Mouse (Mus musculus) small intestine, adult 2 months (tissue): ENCODE measurements at regions not wholly inside any gene's neighbourhood (a gene's known extent, or its start where the extent isn't known, plus 50 kb on each side); places are given as distances from the start of the nearest gene placed in this dataset.

Experiments
- CTCF ChIP-seq: fragments of 200-500 bp; IDR thresholded peaks from 2 replicates; pipeline ENCODE4 v1.5.1; 2012; ENCODE audit warnings: low read depth, mild to moderate bottlenecking, control low read depth, inconsistent platforms, low read length, moderate library complexity, mixed read lengths; ENCODE audit not compliant: insufficient replicate concordance, insufficient read length; ENCODE audit errors: extremely low read depth
- POLR2A ChIP-seq: fragments of 200-500 bp; IDR thresholded peaks from 2 replicates; pipeline ENCODE4 v1.6.1; 2012; ENCODE audit warnings: low read depth, mild to moderate bottlenecking, control low read depth, inconsistent platforms, low read length, moderate library complexity

- TF ChIP-seq CTCF (no peak), POLR2A (no peak)
These were observed 63.3 kb upstream of the Rap1b start for GRCm38 (mm10) chr10:117909155-117909554.
